Mouse (Mus musculus): ENCODE measurements around the gene Gm9945.

DNA sequence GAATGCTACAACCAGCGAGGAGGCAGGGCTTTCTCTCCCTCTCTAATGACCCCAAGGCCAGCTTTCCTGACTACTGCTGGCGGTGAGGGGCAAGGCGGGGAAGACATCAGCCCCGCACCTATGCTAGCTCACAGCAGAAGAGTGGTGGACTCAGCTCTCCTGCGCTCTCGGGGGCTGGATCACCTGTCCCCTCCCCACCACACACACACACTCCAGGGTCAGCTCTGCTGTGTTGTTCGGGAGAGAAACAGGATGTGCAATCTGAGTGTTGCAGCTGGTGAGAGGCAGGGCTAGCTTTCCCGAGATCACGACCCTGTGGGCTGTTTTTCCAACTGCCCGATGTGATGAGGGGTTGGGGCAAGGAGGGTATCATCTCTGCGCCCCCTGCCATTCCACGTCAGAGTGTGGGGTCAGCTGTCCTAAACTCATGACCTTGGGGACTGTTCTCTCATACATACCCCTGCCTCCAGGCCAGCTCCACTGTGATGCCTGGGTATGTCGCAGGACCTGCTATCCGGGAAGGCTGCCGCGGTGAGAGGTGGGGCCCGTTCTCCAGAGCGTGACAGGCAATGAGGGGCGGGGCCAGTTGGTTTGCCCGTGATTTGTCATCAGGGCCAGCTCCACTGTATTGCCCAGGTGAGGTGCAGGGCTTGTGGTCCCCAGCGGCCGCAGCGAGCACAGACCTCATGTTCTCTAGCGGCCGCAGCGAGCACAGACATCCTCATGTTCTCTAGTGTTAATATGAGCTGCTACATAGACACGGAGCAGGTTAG lies 7.0 kb downstream of the Gm9945 start:
- TF ChIP-seq POLR2A (IDR thresholded peaks at IDR 0.05; ENCODE audit: low read depth, low read length) (no peak), MAFK (IDR thresholded peaks at IDR 0.05; ENCODE audit: insufficient replicate concordance, low read length) (no peak), ETS1 (conservative IDR thresholded peaks at IDR 0.05; ENCODE audit: low read depth, low read length) (no peak), UBTF (IDR thresholded peaks at IDR 0.05; ENCODE audit: low read depth, low read length) (no peak), CTCF (conservative IDR thresholded peaks at IDR 0.05 in 1 of 2, IDR thresholded peaks at IDR 0.05 in 1 of 2; ENCODE audit: low read depth in 2 of 2, low read length in 2 of 2) (peak in 1 of 2 experiments; percentile 10; a peak in 1 of 4 replicates), ELF1 (IDR thresholded peaks at IDR 0.05; ENCODE audit: low read depth, low read length) (no peak)

All from CH12.LX (cell line).